Mouse (Mus musculus) natural killer cell, adult 2 months (primary cell): Measurements from ENCODE around the gene Gm4513.
"Not testable (repeated sequence)": the region's sequence is repeated elsewhere in the genome, so short reads cannot be mapped to it uniquely, and the experiment has no call there.

ENCODE experiments used
- DNase-seq, 2 experiments: peaks; one replicate each; pipeline ENCODE4 v3.0.0; 2022; ENCODE audit warnings: low spot score in 2 of 2

Gm4513 gene

GRCm38 (mm10) chr7:20598921-20599320, at the start of gene Gm4513:
Gm4513 (minus strand) TSS chr7:20599021.
- not testable (repeated sequence) for DNase-seq

DNA sequence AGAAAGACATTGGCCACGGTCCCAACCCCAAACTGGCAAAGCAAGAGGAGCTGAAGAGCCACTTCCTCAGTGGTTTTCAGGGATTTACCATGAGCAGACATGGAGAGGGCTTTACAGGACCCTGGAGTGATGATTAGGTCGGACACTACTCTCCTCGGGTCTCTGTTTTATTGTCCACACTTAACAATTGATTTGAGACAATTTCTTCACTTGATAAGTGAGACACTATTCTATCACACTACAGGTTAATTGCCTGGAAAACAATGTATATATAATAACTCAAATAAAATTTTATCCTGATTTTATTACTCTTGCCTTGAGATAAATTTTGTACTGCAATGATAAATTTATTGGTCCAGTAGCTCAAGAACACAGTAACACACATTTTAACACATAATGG, 22.7 kb downstream of the Gm4513 start, which contains the start of gene Gm4141:
Gene Gm4141 (minus strand): TSS at position 101 of the 400 bp plus-strand sequence.
- DNase-seq: not testable (repeated sequence)

GRCm38 (mm10) chr7:20545657-20546056, 53.2 kb downstream of the Gm4513 start, which contains the start of gene Gm5726:
Gm5726 (minus strand) TSS chr7:20545757.
- not testable (repeated sequence) for DNase-seq
